Mouse (Mus musculus): ENCODE data around the gene Olfr1259. TPM values are rescaled to one million over a fixed set of nuclear protein-coding genes. Genes with fewer than 3 reads are reported as not detected.
"Not testable (repeated sequence)": the region's sequence is repeated elsewhere in the genome, so short reads cannot be mapped to it uniquely, and the experiment has no call there.

The Olfr1259 gene
- total RNA-seq (2022), result not detected

DNA sequence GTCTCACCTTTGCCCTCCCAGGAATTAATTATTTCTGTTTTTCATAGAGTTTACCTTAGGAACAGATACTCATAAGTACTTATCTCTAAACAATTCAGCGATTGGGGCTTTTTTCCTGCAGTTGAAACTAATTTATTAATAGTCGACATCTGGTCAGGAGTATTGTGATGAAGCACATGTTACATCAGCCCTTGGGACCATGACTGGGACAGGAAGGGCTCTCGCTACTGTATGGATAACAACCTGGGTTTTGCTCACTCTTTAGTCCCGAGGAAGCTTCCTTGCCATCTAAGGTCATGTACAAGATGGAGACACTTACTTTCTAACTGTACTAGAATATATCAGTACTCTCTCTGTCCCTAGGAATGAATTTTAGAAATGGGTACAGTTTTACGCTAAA is at the start of gene Olfr1259:
TSS of gene Olfr1259 (minus strand) at position 101 of the 400 bp plus-strand sequence.
- no peak for DNase-seq (ENCODE audit: low spot score in 2 of 2)

DNA sequence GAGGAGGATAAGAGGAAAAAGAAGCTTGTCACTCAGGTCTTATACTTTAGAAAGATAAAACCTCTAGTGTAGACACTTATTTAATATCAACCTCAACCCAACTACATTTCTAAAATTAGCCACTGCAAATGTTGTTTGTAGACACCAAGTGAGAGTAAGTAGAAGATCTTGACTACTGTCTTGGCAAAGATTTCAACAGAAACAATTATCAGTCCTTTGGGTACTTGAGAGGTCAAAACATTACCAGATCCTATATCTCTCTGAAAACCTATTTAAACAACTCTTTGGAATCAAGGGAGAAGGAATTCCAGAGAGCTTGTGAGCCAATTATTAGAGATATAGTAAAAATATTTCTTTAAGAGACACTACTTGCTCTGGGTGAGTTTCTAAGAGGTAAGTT is 42.5 kb upstream of the Olfr1259 start, which contains the start of gene Olfr1261:
TSS of gene Olfr1261 (plus strand) at position 301 of the 400 bp plus-strand sequence.
- DNase-seq (ENCODE audit: low spot score in 2 of 2), result no peak

DNA sequence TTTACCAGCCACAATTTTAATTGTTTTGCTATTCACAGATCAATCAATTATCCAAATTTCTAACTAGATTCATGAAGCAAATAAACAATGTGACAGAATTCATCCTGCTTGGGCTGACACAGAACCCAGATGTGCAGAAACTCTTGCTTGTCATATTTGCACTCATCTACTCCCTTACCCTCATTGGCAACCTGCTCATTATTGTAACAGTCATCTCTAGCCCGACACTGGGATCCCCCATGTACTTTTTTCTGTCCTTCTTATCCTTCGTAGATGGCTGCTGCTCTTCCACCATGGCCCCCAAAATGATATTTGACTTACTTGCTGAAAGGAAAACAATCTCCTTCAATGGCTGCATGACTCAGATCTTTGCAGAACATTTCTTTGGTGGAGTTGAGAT is 29.2 kb upstream of the Olfr1259 start:
- DNase-seq (ENCODE audit: low spot score in 2 of 2), result no peak

DNA sequence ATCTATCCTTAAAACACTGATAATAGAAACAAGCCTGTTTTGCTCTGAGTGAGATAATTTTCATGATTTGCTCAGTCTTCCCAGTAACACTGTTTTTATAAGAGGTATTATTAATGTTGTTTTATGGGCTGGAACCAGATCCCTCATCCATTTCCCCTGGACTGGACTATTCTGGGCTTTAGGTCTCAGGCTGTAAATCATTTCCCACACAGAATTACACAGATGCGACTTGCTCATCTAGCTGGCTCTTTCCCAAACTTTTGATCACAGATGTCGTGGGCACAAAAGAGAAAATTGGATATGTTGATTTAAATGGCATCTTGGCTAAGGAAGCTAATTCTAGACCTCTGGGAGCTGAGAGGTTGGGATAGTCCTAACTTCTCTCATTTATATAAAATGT is 25.7 kb upstream of the Olfr1259 start, which contains the start of gene Olfr1260:
TSS of gene Olfr1260 (plus strand) at position 157 of the 400 bp plus-strand sequence.
- peak in 1 of 2 experiments; percentile 6 for DNase-seq (ENCODE audit: low spot score in 2 of 2)

DNA sequence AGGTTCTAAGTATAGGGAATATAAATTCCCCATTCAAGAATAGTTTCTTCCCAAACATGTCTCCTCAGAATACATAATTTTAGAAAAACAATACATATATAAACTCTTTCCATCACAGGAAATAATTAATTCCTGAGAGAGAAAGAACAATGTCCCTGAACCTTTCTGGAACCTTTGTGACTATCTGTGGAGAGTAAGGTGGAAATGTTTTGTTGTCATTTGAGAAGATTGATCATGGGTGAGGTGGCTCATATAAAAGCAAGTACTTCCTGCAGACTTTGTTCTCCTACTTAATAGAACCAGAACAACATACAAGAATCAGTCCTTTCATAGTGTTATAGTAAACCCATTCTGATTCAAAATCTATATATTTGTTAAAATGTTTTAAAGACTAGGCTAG is 21.5 kb downstream of the Olfr1259 start, which contains the start of gene Olfr1258:
TSS of gene Olfr1258 (plus strand) at position 301 of the 400 bp plus-strand sequence.
- DNase-seq (ENCODE audit: low spot score in 2 of 2), result no peak

DNA sequence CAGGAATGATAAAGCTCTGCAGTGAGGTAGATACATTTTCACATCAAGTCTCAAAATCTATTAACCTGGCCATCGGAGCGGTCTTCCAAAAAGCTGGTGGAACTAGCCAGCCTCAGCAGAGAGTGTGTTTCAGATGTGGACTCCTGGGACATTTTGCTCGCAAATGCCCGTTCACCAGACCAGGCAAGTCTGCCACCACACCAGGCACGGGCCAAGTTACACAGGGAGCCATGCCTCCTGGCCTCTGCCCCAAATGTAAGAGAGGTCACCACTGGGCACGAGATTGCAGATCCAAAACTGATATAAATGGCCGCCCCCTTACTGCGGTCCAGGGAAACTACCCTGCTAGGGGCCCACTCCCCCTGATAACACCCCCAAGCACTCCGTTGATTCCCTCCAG is 35.8 kb downstream of the Olfr1259 start:
- DNase-seq (ENCODE audit: low spot score in 2 of 2), result not testable (repeated sequence)

Other genes starting within 250 kb of the Olfr1259 start
- not detected for gene Olfr1252, start 223.7 kb downstream of the Olfr1259 start, total RNA-seq (2022)
- gene Olfr1253, start 191.6 kb downstream of the Olfr1259 start, total RNA-seq (2022), result not detected
- not detected for gene Olfr1254, start 155.0 kb downstream of the Olfr1259 start, total RNA-seq (2022)
- gene Olfr1255, start 136.6 kb downstream of the Olfr1259 start, total RNA-seq (2022), result not detected
- gene Olfr1256, start 107.1 kb downstream of the Olfr1259 start, total RNA-seq (2022), result not detected
- gene Olfr48, start 100.5 kb downstream of the Olfr1259 start, total RNA-seq (2022), result not detected
- not detected for gene Olfr1257, start 70.2 kb downstream of the Olfr1259 start, total RNA-seq (2022)
- not detected for gene Olfr1258, start 21.4 kb downstream of the Olfr1259 start, total RNA-seq (2022)
- not detected for gene Olfr1260, start 25.7 kb upstream of the Olfr1259 start, total RNA-seq (2022)
- not detected for gene Olfr1261, start 42.6 kb upstream of the Olfr1259 start, total RNA-seq (2022)
- not detected for gene Olfr1262, start 51.5 kb upstream of the Olfr1259 start, total RNA-seq (2022)
- not detected for gene Olfr1263, start 63.5 kb upstream of the Olfr1259 start, total RNA-seq (2022)
- gene Olfr1264, start 76.9 kb upstream of the Olfr1259 start, total RNA-seq (2022), result not detected
- gene Olfr1265, start 86.7 kb upstream of the Olfr1259 start, total RNA-seq (2022), result not detected
- not detected for gene Olfr140, start 114.9 kb upstream of the Olfr1259 start, total RNA-seq (2022)
- gene Olfr1269, start 172.7 kb upstream of the Olfr1259 start, total RNA-seq (2022), result not detected
- gene Olfr32, start 193.6 kb upstream of the Olfr1259 start, total RNA-seq (2022), result not detected
- not detected for gene Olfr1270, start 204.4 kb upstream of the Olfr1259 start, total RNA-seq (2022)

All from left cerebral cortex, adult 8-10 months (tissue).